Mouse (Mus musculus) urinary bladder, adult 18-20 months (tissue): Measurements from ENCODE around the gene Esf1.
"Not testable (repeated sequence)": the region's sequence is repeated elsewhere in the genome, so short reads cannot be mapped to it uniquely, and the experiment has no call there.

Experiments
- DNase-seq, 2 experiments: peaks; one replicate each; pipeline ENCODE4 v3.0.0; 2022; ENCODE audit warnings: low spot score in 2 of 2, mixed read lengths in 2 of 2

The Esf1 gene

DNA sequence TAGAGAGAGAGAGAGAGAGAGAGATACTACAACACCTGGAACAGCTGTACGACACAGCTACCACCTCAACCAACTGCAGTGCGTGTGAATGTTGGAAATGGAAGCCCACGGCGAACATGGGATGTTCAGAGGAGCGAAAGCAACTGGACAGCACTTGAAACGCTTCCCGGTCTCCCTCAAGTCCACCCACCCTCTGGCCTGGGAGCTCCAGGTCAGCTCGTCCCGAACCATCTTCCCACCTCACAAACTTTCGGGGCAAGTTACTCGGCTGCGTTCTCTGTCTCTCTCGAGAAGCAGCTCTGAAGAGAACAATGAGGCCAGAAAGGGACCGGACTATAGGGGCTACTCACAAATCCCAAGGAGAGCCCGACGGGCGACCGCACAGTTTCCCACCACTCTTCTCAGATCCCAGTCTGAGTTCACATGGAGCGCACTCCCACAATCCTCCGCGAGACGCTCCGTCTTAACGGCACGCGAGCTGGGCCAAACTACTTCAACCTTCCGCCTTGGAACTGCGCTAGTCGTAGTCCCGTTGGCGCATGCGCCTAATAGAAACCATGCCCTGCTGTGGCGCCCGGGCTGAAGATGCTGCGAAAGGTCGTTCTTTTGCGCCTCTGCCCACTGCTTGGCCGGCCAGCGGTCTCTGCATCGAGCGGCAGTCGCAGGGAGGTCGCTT is at the start of gene Esf1, which contains the start of gene Ndufaf5:
Esf1 (minus strand) TSS at position 438 of the 676 bp plus-strand sequence.
Ndufaf5 (plus strand) TSS at position 523 of the 676 bp plus-strand sequence.
- DNase-seq: peak; percentile 94 to 98

- DNase-seq: no peak
Measured at GRCm38 (mm10) chr2:140215965-140216364, 45.6 kb upstream of the Esf1 start.

DNA sequence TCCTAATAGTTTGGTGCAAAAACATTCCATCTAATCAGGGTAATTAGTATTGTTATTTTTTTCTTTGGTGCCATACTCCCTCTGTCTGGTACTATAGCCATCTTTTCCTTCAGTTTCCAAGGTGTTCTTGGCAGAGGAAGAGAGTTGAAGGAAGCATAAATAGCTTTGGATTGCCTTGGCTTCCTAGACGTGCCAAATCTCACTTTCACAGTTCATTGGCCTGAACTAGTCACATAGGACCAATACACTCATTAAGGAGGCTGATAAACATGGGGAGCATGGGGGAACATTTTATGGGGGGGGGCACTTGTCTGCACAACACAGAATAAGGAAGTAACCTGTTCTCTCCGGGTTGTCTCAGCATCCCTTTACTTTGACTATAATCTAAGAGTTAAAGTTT is 45.1 kb upstream of the Esf1 start:
- no peak for DNase-seq

GRCm38 (mm10) chr2:140214519-140215027 is 44.2 kb upstream of the Esf1 start:
- DNase-seq: no peak

- DNase-seq: no peak
Measured at GRCm38 (mm10) chr2:140203756-140204155, 33.4 kb upstream of the Esf1 start.

DNA sequence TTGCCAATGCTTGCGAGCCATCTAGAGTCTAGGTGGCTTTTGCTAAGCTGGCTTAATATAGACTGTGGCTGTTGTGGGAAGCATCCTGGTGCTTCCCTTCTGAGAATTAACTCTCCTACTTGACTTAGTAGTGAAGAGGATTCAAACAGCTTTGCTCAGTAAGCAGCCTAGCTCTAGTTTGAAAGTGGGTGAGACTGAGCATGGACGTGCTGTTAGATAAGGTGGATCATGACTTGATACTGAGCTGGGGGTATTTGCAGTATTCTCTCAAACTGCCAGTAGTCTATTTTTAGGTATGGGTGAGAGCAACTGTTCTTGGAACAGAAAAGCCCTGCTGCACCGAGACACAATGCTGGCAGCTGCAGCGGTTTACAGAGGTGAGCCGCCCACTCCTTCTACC is 32.2 kb upstream of the Esf1 start:
- DNase-seq: no peak

DNA sequence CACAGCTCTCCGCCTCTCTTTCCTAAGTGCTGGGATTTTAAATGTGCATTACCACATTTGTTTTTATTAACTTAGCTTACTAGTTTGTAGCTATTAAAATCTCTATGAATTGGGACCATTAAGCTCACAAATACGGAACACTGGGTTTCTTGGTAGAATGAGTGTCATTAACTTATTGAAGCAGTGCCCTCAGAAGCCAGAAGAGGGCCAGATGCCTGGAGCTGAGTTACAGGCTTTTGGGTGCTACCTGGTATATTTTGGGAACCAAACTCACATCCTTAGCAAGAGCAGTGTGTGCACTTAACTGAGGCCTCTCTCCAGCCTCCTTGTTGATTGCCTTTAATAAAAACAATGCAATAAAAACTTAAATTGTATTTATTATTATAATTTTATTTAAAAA is 30.3 kb upstream of the Esf1 start:
- DNase-seq: no peak

DNA sequence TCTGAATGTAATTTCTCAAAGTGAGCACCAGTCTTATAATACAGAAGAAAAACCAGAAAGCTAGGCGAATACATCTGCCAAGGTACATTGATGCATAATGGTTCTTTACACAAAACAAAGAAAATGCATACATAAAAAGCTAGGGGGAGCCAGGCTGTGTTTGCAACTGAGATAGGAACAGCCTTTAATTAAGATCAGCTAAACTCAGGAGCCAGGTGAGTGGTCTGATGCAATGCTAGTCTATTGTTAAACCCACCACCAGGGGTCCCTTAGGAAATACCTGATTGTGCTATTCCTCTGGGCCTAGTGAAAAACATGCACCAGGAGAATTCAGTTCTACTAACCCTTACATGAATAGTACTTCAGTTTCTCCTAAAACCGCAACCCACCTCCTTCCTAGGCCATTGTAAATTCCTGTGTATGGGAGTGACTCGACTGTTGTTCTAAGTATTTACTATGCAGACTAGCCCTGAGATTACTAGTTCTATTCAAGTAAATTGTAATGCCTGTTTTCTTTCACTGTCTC is 15.4 kb upstream of the Esf1 start:
- not testable (repeated sequence) for DNase-seq

DNA sequence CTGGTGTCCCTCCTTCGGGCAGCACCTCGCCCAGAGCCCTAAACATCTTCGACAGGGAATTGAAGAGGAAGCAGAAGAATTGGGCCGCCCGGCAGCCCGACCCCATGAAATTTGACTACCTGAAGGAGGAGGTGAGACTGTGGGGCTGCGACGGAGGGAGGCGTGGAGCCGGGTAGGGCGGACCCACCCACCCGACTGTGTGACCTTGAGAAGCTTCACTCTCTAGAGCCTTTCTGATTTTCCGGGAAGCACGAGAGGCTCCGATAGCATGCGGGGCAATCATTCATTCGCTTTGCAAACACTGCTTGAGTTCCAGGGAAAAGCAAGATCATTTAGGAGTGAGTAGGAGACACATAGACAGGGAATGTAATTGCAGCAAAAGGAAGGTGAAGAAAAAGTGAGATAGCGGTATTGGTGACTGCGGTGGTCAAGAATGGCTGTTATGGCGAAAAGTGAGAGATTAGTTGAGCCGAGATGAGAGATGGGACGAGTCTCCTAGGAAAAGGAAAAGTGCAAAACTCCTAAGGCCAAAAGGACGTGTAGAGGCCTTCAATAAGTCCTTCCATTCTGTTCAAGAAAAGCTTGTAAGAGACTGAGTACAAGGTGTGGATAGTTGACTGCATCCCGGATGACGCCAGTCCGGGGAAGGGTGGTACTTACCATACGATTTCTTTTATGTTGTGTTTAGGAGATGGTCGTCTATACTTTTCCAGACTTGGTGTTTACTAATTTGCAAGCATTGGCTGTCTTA is 614 bp upstream of the Esf1 start:
- no peak for DNase-seq

DNA sequence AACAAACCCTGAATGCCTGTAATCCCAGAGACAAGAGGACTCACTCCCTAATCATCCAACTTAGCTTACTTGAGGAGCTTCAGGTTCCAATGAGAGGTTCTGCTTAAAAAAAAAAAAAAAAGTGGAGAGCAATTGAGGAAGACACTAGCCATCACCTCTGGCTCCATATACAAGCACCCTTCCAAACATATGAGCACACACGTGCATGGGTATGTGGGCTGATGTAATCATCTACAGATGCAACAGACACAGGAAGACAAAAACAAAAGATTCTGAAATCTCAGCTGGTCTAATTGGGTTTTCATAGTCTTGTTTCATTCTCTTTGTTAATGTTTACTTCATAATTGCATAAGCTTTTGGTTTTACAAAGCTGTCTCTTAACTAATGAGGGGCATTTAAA is 1.3 kb downstream of the Esf1 start:
- no peak for DNase-seq

GRCm38 (mm10) chr2:140163351-140163854 is 7.0 kb downstream of the Esf1 start:
- DNase-seq: no peak

- no peak for DNase-seq
Measured at GRCm38 (mm10) chr2:140159186-140159730, 11.1 kb downstream of the Esf1 start.

DNA sequence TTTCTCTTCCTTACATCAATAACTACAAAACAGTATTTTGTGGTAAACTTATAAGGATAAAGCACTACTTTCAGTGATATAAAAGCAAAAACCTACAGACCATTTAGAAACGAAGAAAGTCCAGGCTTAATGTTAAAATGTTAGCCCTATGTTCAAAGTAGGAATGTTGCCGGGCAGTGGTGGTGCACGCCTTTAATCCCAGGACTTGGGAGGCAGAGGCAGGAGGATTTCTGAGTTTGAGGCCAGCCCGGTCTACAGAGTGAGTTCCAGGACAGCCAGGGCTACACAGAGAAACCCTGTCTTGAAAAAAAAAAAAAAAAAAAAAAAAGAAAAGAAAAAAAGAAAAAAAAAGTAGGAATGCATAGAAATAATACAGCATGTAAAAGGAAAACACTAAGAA is 18.6 kb downstream of the Esf1 start, which contains the start of gene Gm17374:
Gm17374 (plus strand) TSS at position 301 of the 400 bp plus-strand sequence.
- DNase-seq: not testable (repeated sequence)

- DNase-seq: no peak
Measured at GRCm38 (mm10) chr2:140125516-140125915, 44.8 kb downstream of the Esf1 start.

DNA sequence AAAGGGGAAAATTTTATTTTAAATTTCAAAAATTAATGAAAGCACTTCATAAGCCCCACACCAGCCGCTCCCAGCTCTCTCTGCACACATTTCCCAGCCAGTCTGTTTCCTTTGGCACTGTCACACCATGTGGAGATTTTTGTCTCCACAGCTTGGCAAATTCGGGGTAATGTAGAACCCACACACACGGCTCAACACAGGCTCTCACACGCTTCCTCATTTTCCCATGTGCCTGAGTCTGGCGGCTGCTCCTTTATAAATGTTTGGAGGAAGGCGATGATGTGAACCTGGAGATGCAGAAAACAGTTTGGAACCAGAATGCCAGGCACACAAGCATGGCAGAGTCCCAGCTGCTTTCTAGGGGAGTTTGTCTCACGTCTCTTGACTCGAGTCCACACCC is 56.5 kb downstream of the Esf1 start:
- no peak for DNase-seq

- DNase-seq: no peak
Measured at GRCm38 (mm10) chr2:140108945-140109344, 61.4 kb downstream of the Esf1 start.

DNA sequence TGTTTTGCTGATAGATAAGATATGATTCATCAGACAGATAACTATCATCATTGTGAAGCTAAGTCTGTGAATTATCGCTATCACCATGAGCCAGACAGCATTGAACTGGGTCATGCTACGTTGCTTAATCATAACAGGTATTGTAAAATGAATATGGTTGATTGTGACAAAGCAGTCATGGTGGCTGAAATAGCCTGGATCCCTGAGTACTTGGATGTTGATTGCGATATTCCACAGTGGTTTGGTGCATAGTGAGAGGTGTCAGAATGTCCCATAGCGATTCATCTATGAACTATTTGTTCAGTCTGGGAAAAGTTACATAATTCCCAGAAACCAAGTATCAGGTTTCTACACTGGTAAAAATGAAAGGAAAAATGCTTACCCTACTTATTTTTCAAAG is 62.7 kb downstream of the Esf1 start:
- no peak for DNase-seq

DNA sequence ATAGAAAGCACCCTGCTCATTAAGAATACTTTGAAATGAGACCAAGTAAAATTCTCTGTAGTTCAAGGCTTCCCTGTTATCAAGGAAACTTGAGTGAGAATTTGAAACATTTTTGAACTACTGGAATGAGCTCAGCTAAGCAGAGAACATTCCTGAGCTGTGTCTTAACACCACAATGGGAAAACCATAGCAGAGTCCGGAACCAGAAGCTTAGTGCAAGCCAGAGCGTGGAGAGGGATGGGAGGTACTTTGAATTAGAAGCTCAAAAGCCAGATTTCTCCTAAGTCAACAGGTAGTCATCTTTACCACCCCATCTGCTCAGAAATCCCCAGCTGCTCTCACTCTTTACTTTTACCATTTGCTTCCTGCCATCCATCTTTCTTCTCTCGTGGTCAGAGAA is 65.4 kb downstream of the Esf1 start:
- DNase-seq: no peak

GRCm38 (mm10) chr2:140100551-140101474 is 69.6 kb downstream of the Esf1 start:
- no peak for DNase-seq

- no peak for DNase-seq
Measured at GRCm38 (mm10) chr2:140099971-140100370, 70.4 kb downstream of the Esf1 start.

DNA sequence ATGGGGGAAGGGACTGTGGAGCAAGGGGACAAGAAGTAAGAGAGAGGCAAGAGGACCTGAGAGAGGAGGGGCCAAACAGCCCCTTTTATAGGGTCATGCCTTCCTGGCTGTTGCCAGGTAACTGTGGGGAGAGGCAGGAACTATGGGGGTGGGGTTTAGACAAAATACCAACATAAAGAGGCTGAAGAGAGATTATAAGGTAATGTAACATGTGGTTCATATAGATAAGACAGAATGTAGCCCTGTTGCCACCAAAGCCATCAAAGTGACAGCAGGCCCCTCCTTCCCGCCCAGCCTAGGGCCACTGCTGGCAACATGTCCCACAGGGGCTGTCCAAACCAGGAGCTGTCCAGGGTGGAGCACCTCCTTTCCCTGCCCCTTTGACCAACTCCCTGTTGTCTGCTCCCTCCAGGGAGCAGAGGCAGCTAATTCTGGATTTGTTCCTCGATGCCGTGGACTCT is 73.2 kb downstream of the Esf1 start:
- no peak for DNase-seq
